Comparison of ENCODE assay signal across 24 mouse cellular contexts in the genomic region with DNA sequence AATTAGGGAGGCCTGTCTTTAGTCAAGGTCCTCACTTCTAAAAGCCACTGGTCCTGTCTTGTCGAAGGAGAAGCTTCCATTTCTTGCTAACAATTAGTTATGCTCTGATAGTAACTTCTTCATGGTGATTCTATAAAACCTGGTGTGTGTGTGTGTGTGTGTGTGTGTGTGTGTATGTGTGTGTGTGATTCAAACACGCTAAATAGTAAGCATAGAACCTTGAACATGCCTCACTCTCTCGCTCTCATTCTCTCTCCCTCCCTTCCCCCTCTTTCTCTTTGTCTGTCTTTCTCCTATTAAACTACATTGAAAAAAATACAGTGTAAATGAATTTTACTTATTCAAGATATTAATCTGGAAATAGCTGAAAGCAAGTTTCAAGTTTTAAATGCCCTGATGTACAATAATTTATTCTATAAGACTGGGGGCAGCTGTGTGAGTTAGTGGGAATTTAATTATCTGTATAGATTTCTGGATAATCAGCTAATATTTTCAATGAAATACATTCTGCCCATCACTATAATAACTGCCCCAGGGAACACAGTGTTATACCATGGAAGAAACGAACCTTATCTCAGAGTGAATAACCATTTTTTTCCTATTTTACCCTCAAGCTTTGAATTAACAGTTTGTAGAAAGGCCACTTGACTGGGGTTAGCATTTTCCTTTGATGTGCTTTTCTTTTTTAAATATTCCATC.
"Had no signal": no experiment of that assay in that cellular context is flagged by ENCODE, and none has a peak within 500 bp of the region (broad histone marks: within the 10 kb centered on the region; RNA-seq: fewer than 3 reads in every experiment).

No protein-coding gene starts in this region.

- H3K4me1 ChIP-seq: kidney, embryonic 15.5 days; limb, embryonic 12.5 days; limb, embryonic 15.5 days; megakaryocyte, embryonic 14.5 days; neural tube, embryonic 12.5 days; neural tube, embryonic 15.5 days had no signal

- DNase-seq: kidney, adult 11 months; kidney, adult 8-10 months; kidney, postnatal 10 days; kidney, postnatal 36 days; left cerebral cortex, postnatal 4 days; liver, postnatal 0 days; lung, embryonic 14.5 days; lung, postnatal 10 days; lung, postnatal 36 days; right cerebral cortex, adult 18-20 months; right cerebral cortex, postnatal 14 days; right cerebral cortex, postnatal 4 days; thymus, adult 2 months; thymus, postnatal 14 days; thymus, postnatal 4 days had no signal

- H3K36me3 ChIP-seq: kidney, embryonic 15.5 days; limb, embryonic 12.5 days; limb, embryonic 15.5 days; neural tube, embryonic 12.5 days; neural tube, embryonic 15.5 days had no signal

- H3K4me2 ChIP-seq: kidney, embryonic 15.5 days; limb, embryonic 12.5 days; limb, embryonic 15.5 days; liver, embryonic 11.5 days; lung, embryonic 14.5 days; neural tube, embryonic 12.5 days; neural tube, embryonic 15.5 days had no signal

- H3K9ac ChIP-seq: kidney, embryonic 15.5 days; limb, embryonic 12.5 days; limb, embryonic 15.5 days; liver, embryonic 14.5 days; liver, postnatal 0 days; lung, embryonic 14.5 days; neural tube, embryonic 12.5 days; neural tube, embryonic 15.5 days had no signal

- H3K4me3 ChIP-seq: kidney, embryonic 15.5 days; limb, embryonic 12.5 days; limb, embryonic 15.5 days; megakaryocyte, embryonic 14.5 days; neural tube, embryonic 12.5 days; neural tube, embryonic 15.5 days had no signal

- H3K27ac ChIP-seq: kidney, embryonic 15.5 days; limb, embryonic 12.5 days; limb, embryonic 15.5 days; liver, embryonic 14.5 days; neural tube, embryonic 12.5 days; neural tube, embryonic 15.5 days; stomach, postnatal 0 days had no signal

- H3K9me3 ChIP-seq: kidney, embryonic 15.5 days; limb, embryonic 12.5 days; limb, embryonic 15.5 days; megakaryocyte, embryonic 14.5 days; neural tube, embryonic 12.5 days; neural tube, embryonic 15.5 days had no signal

- ATAC-seq: liver, postnatal 0 days had no signal

- H3K27me3 ChIP-seq: kidney, embryonic 15.5 days; limb, embryonic 12.5 days; limb, embryonic 15.5 days; megakaryocyte, embryonic 14.5 days; neural tube, embryonic 12.5 days; neural tube, embryonic 15.5 days had no signal
